Mouse (Mus musculus): ENCODE measurements around the gene Ppm1m. TPM values are rescaled to one million over a fixed set of nuclear protein-coding genes. Genes with fewer than 3 reads are reported as not detected.

The Ppm1m gene
- polyA plus RNA-seq, 1 experiment from 2014 or later = 11.4 TPM

DNA sequence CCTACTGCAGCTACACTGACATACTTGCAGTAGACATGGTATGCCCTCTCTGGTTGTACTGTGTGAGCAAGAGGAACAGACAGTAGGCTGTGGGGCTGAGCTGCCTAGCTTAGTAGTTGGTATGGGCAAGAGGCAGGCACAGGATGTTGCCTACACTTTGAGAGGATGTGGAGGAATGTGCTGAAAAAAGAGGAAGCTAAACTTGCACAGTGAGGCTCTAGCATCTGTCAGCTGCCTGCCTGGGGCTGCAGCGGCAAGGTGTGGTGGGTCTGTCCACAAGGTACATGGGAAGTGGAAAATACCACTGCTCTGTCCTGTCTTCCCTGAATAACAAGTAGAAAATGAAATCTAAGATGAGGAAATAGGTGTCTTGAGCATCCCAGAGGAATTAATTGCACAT lies 6.5 kb downstream of the Ppm1m start:
- 0% methylated on average over 1 of the region's 1 CpGs for WGBS (ENCODE audit: missing documents)
- Histone ChIP-seq H3K36me3 (ENCODE audit: inconsistent target) (peaks cover 49% of the 10 kb centered on the region), H3K27ac (peak overlapping the region; percentile 2; the same call in 1 of the 2 replicates), H3K79me2 (ENCODE audit: inconsistent target) (no peaks in the 10 kb centered on the region), H3K4me3 (ENCODE audit: inconsistent target) (no peak overlapping the region)

DNA sequence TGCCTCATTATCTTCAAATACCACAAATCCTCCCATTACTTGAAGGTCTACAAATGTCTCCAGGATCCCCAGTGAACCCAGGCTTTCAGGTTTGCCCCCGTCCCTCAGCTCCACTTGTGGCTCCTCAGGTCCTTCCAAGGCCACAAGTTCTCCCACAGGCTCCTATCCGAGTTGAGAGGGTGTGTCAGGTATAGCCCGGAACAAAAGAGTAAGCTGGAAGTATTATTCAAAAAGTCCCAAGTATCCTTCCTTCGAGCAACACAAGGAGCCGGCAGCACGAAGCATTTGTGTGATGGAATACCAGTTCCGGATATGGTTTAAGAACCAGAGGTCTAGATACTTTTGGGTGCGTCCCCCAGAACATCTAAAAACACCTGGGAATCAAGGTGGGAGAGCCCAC lies 7.5 kb downstream of the Ppm1m start:
- peaks cover 59% of the 10 kb centered on the region for H3K36me3 ChIP-seq (ENCODE audit: inconsistent target)
- H3K4me3 ChIP-seq (ENCODE audit: inconsistent target) = no peak overlapping the region
- H3K27ac ChIP-seq = no peak overlapping the region
- WGBS (ENCODE audit: missing documents) = 93% methylated on average over 8 of the region's 8 CpGs
- no peaks in the 10 kb centered on the region for H3K79me2 ChIP-seq (ENCODE audit: inconsistent target)

DNA sequence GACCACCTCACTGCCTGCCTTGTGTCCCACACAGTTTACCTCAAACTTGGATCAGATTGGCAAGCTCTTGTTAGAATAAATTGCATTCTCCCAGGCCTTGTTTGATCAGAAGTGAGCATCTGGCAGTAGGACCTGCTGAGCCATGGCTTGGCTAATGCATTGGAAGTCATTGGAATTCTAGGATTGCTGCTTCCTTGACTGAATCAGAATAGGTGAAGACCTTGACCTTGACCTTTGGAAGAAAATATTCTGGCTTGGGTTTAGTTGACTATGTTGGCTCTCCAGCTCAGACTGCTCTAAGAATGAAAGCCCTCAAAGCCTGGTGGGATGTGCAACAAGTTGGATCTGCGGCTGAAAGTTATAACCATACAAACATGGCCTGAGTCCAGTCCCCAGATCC lies 8.2 kb downstream of the Ppm1m start:
- peaks cover 64% of the 10 kb centered on the region for H3K36me3 ChIP-seq (ENCODE audit: inconsistent target)
- H3K4me3 ChIP-seq (ENCODE audit: inconsistent target) = no peak overlapping the region
- no peaks in the 10 kb centered on the region for H3K79me2 ChIP-seq (ENCODE audit: inconsistent target)
- H3K27ac ChIP-seq = no peak overlapping the region
- 88% methylated on average over 1 of the region's 1 CpGs for WGBS (ENCODE audit: missing documents)

- peaks cover 43% of the 10 kb centered on the region for H3K79me2 ChIP-seq (ENCODE audit: inconsistent target)
- H3K4me3 ChIP-seq (ENCODE audit: inconsistent target) = no peak overlapping the region
- H3K36me3 ChIP-seq (ENCODE audit: inconsistent target) = peaks cover 97% of the 10 kb centered on the region
- no peak overlapping the region for H3K27ac ChIP-seq
- 98% methylated on average over 4 of the region's 5 CpGs for WGBS (ENCODE audit: missing documents)
Observed at GRCm38 (mm10) chr9:106183996-106184395, 15.6 kb downstream of the Ppm1m start.

DNA sequence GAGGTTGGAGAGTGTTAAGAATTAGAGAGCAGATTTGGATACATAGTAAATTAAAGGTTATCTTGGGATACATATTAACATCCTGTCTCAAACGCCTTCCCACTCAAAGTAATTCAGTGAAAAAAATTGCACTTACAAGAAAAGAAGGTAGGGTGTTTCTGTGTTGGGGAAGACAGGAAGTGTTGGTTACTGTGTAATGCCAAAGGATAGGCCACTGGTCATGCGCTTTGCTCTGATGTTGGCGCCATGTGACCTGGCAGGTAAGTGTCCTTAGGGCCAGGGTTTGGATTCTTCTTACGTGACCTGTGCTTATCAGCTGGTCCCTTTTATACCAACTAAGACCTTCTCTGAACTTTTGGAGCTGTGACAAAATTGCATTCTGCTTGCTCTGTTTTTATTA lies 17.4 kb downstream of the Ppm1m start:
- no peak overlapping the region for H3K4me3 ChIP-seq (ENCODE audit: inconsistent target)
- peaks cover 91% of the 10 kb centered on the region for H3K36me3 ChIP-seq (ENCODE audit: inconsistent target)
- no peak overlapping the region for H3K27ac ChIP-seq
- 95% methylated on average over 4 of the region's 4 CpGs for WGBS (ENCODE audit: missing documents)
- H3K79me2 ChIP-seq (ENCODE audit: inconsistent target) = peaks cover 61% of the 10 kb centered on the region

DNA sequence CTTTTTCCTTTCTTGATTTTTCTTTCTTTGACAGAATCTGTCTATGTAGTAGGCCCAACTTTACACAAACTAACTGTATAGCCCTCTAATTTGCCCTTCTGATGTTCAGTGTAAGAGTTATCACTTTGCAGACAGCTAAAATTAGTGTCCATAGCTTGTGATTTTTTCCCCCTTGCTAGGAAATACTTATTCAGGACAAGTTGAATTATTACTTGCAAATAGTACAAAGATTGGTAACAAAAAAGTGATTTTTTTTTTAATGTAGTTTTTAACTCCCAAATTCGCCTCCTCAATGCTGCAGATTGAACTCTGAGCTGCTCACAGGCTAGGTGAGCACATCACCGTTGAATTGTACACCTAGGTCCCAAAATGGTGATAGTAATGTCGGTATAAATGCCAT lies 19.6 kb downstream of the Ppm1m start:
- Histone ChIP-seq H3K79me2 (ENCODE audit: inconsistent target) (peaks cover 83% of the 10 kb centered on the region), H3K27ac (no peak overlapping the region), H3K36me3 (ENCODE audit: inconsistent target) (peaks cover 75% of the 10 kb centered on the region), H3K4me3 (ENCODE audit: inconsistent target) (no peak overlapping the region)
- 95% methylated on average over 3 of the region's 3 CpGs for WGBS (ENCODE audit: missing documents)

DNA sequence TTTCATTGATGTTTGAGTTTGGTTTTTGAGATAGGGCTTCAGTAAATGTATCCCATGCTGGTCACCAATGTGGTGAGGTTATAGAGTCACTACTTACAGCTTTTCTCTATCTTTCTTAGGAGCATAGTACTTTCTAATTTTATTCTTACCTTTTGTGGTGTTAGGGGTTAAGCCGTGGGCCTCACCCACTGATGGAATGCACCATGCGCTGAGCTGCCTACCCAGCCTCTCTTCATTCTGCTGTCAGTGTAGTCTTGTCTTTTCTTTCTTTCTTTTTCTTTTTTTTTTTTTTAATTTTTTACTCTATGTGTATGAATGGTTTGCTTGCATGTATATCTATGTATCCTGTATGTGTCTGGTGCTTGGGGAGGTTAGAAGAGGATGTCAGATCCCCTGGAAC lies 20.1 kb downstream of the Ppm1m start:
- H3K4me3 ChIP-seq (ENCODE audit: inconsistent target) = no peak overlapping the region
- 100% methylated on average over 2 of the region's 2 CpGs for WGBS (ENCODE audit: missing documents)
- no peak overlapping the region for H3K27ac ChIP-seq
- peaks cover 70% of the 10 kb centered on the region for H3K36me3 ChIP-seq (ENCODE audit: inconsistent target)
- H3K79me2 ChIP-seq (ENCODE audit: inconsistent target) = peaks cover 88% of the 10 kb centered on the region

- Histone ChIP-seq H3K79me2 (ENCODE audit: inconsistent target) (peaks cover 99% of the 10 kb centered on the region), H3K36me3 (ENCODE audit: inconsistent target) (peaks cover 53% of the 10 kb centered on the region), H3K4me3 (ENCODE audit: inconsistent target) (no peak overlapping the region), H3K27ac (no peak overlapping the region)
- 99% methylated on average over 6 of the region's 6 CpGs for WGBS (ENCODE audit: missing documents)
Observed at GRCm38 (mm10) chr9:106177799-106178198, 21.7 kb downstream of the Ppm1m start.

DNA sequence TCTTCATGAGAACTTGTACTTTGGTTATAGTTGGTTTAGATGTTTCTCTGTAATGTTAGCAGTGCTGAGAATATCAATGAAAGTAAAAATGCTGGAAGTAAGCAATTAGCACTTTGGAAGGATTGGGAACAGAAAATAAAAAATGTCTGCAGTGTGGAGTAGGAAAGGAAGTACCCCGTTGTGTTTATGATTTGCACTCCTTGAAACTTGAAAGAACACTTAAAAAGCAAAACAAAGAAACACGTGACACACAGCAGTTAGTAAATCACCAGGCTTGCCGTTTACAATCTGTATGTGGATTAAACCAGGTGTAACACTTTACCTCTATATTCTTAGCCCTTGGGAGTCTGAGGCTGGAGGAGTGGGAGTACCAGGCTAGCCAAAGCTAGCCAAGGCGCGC lies 22.8 kb downstream of the Ppm1m start:
- Histone ChIP-seq H3K4me3 (ENCODE audit: inconsistent target) (no peak overlapping the region), H3K79me2 (ENCODE audit: inconsistent target) (peaks cover 100% of the 10 kb centered on the region), H3K27ac (no peak overlapping the region), H3K36me3 (ENCODE audit: inconsistent target) (peaks cover 44% of the 10 kb centered on the region)
- 77% methylated on average over 3 of the region's 5 CpGs for WGBS (ENCODE audit: missing documents)

GRCm38 (mm10) chr9:106175552-106176200 lies 23.9 kb downstream of the Ppm1m start:
- Histone ChIP-seq H3K27ac (no peak overlapping the region), H3K36me3 (ENCODE audit: inconsistent target) (peaks cover 33% of the 10 kb centered on the region), H3K4me3 (ENCODE audit: inconsistent target) (no peak overlapping the region), H3K79me2 (ENCODE audit: inconsistent target) (peaks cover 96% of the 10 kb centered on the region)
- 46% methylated on average over 3 of the region's 3 CpGs for WGBS (ENCODE audit: missing documents)

DNA sequence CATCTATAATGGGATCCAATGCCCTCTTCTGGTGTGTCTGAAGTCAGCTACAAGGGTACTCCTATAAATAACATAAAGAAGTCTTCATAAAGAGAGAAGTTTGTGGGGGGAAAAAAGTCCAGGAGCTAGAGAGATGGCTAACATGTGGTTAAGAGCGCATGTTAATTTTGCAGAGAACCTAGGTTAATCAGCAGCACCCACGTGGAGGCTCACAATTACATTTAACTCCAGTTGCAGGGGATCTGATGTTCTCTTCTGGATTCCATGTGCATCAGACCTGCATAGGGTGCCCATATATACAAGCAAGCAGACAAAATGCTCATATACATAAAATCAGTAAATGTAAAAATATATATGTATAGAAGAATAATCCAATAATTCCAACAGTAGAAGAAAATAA lies 26.2 kb downstream of the Ppm1m start:
- 25% methylated on average over 2 of the region's 2 CpGs for WGBS (ENCODE audit: missing documents)
- H3K79me2 ChIP-seq (ENCODE audit: inconsistent target) = peaks cover 73% of the 10 kb centered on the region
- H3K36me3 ChIP-seq (ENCODE audit: inconsistent target) = peaks cover 12% of the 10 kb centered on the region
- no peak overlapping the region for H3K27ac ChIP-seq
- H3K4me3 ChIP-seq (ENCODE audit: inconsistent target) = no peak overlapping the region

DNA sequence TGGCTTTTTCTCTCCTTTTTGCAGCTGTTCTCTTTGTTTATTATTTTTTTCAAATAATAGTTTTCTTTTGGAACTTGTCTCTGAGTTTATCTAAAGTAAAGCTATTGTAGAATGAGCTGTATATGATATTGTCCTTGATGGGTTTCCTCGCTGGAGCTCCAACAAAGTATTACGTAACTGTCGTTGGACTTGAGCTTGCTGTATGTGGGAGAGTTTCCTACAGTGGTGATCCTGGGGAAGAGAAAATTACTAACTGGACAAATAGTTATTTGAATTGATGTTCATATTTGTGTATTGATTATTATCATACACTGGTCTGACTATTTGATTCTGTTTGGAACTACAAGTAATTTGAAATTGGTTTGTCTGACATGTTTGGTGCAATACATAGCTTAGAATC lies 27.0 kb downstream of the Ppm1m start:
- Histone ChIP-seq H3K27ac (no peak overlapping the region), H3K79me2 (ENCODE audit: inconsistent target) (peaks cover 65% of the 10 kb centered on the region), H3K36me3 (ENCODE audit: inconsistent target) (peaks cover 8% of the 10 kb centered on the region), H3K4me3 (ENCODE audit: inconsistent target) (peak overlapping the region; percentile 98)
- WGBS (ENCODE audit: missing documents) = 2% methylated on average over 3 of the region's 3 CpGs

- 0% methylated on average over 30 of the region's 30 CpGs for whole genome bisulfite sequencing (ENCODE audit: missing documents)
Observed at GRCm38 (mm10) chr9:106171346-106172158, 28.0 kb downstream of the Ppm1m start.

DNA sequence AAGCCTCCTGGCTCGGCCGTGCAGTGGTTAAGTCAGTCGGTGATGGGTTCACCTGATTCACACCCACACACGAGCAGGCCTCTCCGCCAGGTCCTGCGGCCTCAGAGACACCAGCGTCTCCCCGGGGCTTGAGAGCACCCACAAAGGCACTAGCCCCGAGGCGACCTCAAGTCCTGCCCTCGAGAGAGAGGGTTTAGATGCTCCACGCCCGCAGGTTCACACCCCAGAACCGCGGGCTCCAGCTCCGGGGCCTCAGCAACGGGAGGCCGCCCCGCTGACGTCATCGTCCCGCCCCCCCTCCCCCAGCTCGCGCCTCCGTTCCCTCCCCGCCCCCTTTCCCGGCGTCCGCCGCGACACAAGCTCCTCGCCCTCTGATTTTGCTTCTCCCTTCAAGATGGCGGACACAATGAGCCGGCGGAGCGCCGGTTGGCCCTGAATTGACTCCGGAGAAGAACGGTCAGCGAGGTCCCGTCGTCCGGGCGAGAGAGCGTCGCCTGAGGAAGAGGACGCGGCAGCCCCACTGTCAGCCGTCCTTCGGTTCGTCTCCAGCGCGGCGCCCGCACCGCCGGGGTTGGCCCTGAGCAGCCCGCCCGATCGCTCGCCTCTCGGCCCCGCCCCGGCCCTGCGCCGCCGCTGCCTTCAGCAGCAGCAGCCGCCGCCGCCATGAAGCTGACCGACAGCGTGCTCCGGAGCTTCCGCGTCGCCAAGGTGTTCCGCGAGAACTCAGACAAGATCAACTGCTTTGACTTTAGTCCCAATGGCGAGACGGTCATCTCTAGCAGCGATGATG lies 28.8 kb downstream of the Ppm1m start, which contains the start of gene Wdr82:
TSS of gene Wdr82 (plus strand) at position 373 of the 790 bp plus-strand sequence.
- peaks cover 47% of the 10 kb centered on the region for H3K79me2 ChIP-seq (ENCODE audit: inconsistent target)

More at GRCm38 (mm10) chr9:106171346-106172158, 28.0 kb downstream of the Ppm1m start:
- no peaks in the 10 kb centered on the region for H3K36me3 ChIP-seq (ENCODE audit: inconsistent target)
- peaks cover 55% of the 10 kb centered on the region for H3K79me2 ChIP-seq (ENCODE audit: inconsistent target)
- H3K4me3 ChIP-seq (ENCODE audit: inconsistent target) = peak overlapping the region; percentile 98
- H3K27ac ChIP-seq = peak overlapping the region; percentile 61

More for the DNA sequence above, 28.8 kb downstream of the Ppm1m start, which contains the start of gene Wdr82:
- 1% methylated on average over 66 of the region's 81 CpGs for WGBS (ENCODE audit: missing documents)
- Histone ChIP-seq H3K4me3 (ENCODE audit: inconsistent target) (peak within 1 kb of the TSS; percentile 98), H3K36me3 (ENCODE audit: inconsistent target) (no peaks in the 10 kb centered on the region), H3K27ac (peak within 1 kb of the TSS; percentile 61)
